Mouse (Mus musculus) bone marrow, adult 2 months (tissue): Measurements from ENCODE around the gene Acvr1c.

ENCODE experiments used
- CTCF ChIP-seq: fragments of 200-500 bp; IDR thresholded peaks from 2 replicates; pipeline ENCODE4 v1.5.1; 2011; ENCODE audit warnings: low read length, control low read depth; ENCODE audit not compliant: control insufficient read depth, insufficient read depth
- POLR2A ChIP-seq: fragments of 200-500 bp; IDR thresholded peaks from 2 replicates; pipeline ENCODE4 v1.6.1; 2011; ENCODE audit warnings: low read depth, mild to moderate bottlenecking, control low read depth, low read length, borderline replicate concordance; ENCODE audit not compliant: control insufficient read depth

DNA sequence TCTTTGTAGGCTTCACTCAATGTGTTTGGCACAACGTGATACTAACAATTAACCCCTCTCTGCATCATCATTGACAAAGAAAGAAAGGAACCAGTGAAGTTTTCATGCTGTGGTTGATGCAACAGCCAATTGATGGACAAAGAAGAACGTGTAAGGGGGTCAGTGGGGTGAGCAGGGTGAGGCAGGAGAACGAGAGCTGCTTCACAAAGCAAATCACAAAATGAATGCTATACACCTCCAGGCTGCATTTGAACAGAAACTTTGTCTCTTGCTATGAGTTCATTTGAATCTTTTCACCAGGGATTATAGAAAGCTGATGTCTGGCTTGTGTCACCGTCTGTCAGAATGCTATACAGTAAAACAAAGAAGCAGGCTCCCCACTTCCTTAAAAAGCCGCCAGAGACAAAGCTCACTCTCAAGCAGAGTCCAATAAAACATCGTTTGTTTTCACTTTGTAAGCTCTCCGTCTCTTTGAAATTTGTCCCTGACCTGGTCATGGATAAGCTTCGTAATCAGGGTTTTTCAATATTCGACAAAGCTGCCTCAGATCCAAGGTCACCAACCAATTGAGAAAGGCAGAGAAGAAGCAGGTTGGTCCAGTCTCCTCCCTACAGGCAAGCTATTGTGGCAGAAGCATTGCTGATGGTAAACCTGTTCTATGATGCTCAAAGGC lies 67.8 kb downstream of the Acvr1c start:
- TF ChIP-seq POLR2A (no peak), CTCF (no peak)
